Mouse (Mus musculus): ENCODE data around the gene Mettl11b. TPM values are rescaled to one million over a fixed set of nuclear protein-coding genes. Genes with fewer than 3 reads are reported as not detected.
"Not testable (repeated sequence)": the region's sequence is repeated elsewhere in the genome, so short reads cannot be mapped to it uniquely, and the experiment has no call there.

Mettl11b gene
- total RNA-seq (2015; ENCODE audit: low replicate concordance) = not detected in 2 replicates
- total RNA-seq (2017; ENCODE audit: low replicate concordance) = not detected in 2 replicates

DNA sequence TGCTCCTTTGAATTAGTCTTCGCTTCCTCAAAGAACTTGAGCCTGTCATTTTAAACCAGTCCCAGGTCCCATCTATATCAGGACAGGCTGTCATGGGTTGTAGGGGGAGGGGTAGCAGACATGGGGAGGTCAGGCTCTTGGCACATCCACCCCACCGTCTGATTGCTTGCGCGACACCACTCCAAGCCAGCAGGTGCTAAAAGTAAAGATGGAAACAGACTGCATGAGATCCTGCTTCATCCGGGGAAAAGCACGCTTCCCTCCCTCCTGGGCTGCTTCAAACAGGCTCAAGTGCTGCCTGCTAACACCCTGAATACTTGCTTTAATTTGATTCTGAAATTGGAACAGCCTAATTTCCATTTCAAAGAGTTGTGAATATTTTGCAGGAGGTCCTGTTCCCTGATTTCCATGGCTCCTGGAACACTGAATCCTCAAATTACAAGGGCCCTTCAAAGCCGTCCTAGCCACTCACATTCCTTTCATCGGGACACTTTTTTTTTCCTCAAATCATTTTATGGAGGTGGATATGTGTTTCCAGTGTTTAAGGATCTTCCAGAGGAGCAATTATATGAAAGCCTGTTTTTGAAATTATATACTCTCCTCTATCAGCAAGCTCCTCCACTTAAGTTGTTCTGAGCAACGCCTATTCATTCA lies at the start of gene Mettl11b:
Mettl11b (minus strand) TSS at position 127 of the 654 bp plus-strand sequence.
- no peak for ATAC-seq (replicated peaks; ENCODE audit: low FRiP score, poor library complexity, severe bottlenecking)

DNA sequence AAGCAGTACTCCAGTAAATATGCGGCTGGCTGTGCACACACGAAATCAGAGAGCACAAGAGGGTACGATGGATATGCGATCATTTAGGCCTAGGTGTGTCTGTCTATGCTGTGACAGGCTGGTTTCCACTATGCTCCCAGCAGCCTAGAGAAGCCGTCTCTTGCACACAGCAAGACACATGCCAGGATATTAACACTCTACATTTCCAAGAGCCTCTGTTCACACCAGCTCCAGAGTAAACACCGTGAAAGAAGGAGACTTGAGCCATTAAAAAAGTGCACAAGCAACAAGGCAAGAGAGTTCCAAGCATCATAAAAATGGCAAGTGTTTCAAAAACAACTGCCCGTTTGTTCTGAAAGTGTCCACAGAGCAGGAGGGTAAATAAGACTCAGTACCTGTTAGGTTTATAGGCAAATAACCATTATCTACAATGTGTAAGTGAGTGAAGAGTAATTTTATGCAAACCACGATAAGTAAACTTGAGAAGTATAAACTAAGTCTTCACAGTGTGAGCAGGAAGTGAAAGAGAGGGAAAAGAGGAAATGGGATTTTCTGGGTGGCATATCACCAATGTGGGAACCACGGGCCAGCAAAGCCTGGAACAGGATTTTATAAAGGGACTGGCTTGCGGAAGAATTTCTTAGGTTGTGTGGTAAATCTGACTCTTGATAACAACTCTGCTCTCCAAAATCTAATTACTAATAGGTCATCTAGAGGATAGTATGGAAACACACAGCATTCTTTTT lies 32.6 kb upstream of the Mettl11b start:
- ATAC-seq (replicated peaks; ENCODE audit: low FRiP score, poor library complexity, severe bottlenecking) = no peak

DNA sequence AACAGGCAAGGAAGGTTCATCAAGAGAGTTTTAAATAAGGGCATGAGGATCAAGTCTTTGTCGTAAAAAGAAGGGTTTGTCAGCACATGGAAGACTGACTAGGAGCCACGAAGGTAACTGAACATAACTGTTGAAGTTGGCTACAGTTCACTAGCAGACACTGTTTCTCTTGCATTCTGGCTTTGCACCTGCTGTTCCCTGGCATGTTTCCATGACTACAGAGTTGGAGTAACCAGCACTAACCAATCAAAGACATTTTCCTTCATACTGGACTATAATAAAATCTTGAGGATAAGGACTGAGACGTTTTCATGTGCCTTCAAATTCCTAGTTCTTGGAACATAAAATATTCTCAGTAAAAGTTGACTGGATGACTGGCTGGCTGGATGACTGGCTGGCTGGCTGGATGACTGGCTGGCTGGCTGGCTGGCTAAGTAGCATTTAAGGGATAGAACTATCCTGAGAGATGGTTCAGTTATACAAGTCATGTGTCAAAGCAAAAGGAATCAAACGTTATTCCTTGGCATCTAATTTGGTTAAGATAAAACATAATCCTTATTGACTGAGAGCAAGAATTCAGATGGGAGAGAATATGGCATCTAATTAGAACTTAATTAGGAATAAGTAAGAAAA lies 26.4 kb upstream of the Mettl11b start:
- no peak for ATAC-seq (replicated peaks; ENCODE audit: low FRiP score, poor library complexity, severe bottlenecking)

DNA sequence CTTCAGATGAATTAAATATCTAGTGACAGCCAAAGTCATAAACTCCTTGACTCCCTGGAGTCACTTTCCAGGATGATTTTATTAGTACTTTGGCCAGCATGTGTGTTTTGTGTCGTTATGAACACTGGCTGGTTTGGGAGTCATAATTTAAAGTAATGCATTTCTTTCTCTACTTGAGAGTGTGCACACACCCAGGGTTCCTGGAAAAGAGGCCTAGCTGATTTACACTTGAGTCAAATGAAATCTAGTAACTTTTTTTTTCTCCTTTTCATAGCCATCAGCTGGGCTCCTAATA lies 12.2 kb upstream of the Mettl11b start:
- ATAC-seq (replicated peaks; ENCODE audit: low FRiP score, poor library complexity, severe bottlenecking) = no peak

DNA sequence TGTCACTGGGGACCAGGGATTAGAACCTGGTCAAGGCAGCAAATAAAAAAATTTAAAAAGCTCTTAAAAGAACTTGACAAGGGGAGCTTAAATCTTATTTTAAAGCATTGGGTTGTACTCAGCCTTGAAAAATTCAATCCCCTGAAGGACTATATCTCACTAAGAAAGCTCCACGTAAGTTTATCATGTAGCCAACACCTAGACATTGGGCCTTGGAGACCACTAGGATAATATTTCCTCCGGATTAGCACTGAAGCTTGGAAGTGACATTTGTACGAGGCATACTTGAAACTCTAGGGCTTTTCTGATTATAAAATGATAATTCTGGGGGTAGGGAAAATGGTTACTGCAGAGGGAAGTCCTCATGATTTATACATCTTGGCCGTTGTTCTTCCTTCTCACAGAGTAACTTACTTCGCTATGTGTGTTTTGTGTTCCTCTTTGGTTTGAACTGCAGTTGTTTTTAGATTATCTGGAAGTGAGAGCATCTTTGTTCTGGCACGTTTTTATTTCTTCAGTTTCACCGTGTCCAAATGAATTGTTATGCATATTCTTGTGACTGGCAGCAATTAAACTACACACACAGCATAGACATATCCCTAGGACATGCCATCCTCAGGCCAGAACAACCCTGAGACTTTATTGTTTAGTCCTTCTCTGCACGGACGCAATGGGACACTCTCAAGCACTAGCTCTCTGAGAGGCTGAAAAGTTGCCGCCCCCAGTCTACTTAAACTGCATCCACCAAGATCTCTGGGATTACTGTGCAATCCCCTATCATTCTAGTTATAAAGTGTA lies 11.6 kb upstream of the Mettl11b start:
- ATAC-seq (replicated peaks; ENCODE audit: low FRiP score, poor library complexity, severe bottlenecking) = no peak

DNA sequence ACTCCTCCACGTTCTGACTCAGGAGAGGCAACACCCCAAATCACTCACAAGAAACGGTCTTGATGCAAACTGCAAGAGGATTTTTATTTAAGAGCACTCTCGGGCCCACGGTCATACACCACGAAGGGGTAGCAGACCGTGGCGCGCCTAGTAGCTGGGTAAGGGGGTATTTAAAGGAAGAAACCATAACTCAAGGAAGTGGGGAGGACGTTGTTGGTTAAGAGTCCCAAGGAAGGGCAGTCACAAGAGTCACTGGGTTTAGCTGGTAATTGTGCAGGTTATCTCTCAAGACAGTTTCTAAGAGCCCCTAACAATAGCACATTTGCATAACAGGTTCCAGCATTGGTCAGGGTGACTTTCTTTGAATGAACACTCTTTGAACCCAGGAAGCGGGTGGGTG lies 6.1 kb upstream of the Mettl11b start:
- ATAC-seq (replicated peaks; ENCODE audit: low FRiP score, poor library complexity, severe bottlenecking) = not testable (repeated sequence)

DNA sequence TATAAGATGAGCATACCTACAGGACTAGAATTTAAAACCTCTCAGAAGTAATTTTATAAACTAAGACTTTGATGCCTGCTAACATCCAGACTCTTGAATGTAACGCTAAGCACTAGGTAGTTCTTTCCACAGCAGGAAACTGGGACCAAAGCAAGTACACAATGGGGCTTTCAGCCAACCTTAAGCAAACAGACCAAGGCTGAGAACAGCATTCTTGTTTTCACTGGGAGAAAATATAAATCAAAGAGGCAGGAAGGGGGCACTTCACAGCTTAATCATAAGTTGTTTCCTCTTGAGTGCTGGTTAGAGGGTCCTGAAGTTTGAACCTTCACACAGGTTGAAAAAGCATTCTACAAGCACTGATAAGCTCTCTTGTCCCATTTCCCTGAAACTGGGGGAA lies 1.1 kb downstream of the Mettl11b start:
- no peak for ATAC-seq (replicated peaks; ENCODE audit: low FRiP score, poor library complexity, severe bottlenecking)

DNA sequence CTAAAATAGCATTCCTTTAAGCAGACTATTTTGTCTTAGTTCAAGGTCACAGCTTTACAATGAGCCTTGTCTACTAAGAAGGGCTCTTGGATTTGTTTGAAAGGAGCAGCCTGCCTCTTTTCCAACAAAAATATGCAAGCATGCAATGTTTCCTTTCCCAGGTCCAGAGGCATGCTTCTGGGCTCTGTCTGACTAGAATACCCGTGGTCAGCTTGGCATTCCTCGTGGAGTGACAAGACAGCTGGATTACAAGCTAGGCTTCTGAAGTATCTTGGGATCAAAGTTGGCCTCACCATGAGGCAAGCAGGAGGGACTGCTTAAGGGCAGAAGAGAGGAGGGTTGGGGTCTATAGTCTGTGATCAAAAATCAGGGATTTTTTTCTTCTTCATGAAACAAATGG lies 16.4 kb downstream of the Mettl11b start:
- no peak for ATAC-seq (replicated peaks; ENCODE audit: low FRiP score, poor library complexity, severe bottlenecking)

DNA sequence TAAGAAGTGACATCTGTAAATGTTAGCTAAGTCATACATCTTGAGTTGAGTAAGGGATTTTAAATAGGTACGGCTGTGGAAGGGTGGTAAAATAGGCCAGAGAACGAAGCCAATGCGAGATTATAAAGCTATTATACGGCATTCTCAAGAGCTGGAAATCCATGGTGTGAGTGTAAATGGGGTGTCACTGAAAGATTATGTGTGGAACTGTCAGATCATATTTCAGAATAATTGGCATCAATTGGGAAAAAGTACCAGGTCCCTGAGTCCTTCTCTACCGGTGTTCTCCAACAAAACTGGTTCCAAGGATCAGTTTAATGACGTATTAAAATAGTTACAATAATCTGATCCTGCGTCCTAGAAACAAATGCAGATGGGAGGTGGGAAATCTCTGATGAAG lies 24.5 kb downstream of the Mettl11b start:
- no peak for ATAC-seq (replicated peaks; ENCODE audit: low FRiP score, poor library complexity, severe bottlenecking)

DNA sequence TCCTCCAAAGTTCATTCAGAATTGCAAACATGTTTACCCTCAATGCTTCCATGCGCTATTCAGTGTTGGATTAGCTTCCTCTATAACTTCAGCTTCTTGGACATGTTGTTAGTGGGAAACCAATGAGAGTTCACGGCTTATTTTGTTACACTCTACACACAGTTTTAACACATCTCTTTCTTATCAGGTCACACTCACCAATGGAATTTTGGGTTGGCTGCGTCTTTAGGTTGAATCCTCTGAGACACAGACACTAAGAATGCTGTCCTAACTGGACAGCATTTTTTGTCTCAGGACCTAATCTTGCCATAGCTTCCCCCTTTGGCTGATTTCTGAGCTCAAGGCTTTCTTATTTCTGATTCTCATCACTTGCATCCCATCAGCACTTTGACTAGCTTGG lies 25.3 kb downstream of the Mettl11b start:
- no peak for ATAC-seq (replicated peaks; ENCODE audit: low FRiP score, poor library complexity, severe bottlenecking)

DNA sequence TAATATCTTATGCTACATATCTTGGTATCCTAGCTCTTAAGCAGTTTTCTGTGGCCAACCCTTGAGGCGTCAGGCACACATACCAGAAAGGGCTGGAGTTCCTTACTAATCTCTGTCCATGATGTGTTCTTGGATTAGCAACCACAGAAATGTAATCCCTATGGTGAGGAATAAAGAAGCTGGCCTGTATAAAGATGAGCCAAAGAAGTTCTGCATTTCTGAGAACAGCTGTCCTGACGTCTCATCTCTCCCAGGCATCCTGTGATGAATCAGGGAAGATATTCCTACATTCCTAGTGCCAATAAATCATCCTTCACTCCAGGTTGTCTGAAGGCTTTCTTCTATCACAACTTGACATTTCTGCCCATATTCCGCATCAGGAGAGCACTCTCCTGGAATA lies 33.2 kb downstream of the Mettl11b start:
- no peak for ATAC-seq (replicated peaks; ENCODE audit: low FRiP score, poor library complexity, severe bottlenecking)

DNA sequence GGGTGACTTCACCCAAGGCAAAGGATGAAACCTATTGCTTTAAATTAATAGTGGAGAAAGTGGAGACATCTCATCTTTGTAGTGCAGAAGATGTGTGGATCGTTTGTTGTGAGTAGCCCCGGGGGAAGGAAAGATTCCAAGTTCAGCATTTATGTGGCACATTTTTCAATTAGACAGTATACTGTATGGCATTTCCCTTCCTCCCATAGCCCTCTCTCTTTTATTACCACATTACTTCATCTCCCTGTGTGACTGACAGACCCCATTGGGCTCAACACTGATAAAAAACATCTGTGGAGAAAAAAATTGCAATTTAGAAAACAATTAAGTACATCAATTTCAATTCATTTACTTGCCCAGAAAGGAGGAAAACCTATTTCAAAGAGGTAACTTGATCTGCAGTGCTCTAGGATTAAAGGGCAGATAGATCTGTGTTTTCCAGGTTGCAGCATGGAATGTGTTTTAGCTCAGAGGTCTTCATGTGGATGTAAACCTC lies 42.0 kb downstream of the Mettl11b start:
- no peak for ATAC-seq (replicated peaks; ENCODE audit: low FRiP score, poor library complexity, severe bottlenecking)

DNA sequence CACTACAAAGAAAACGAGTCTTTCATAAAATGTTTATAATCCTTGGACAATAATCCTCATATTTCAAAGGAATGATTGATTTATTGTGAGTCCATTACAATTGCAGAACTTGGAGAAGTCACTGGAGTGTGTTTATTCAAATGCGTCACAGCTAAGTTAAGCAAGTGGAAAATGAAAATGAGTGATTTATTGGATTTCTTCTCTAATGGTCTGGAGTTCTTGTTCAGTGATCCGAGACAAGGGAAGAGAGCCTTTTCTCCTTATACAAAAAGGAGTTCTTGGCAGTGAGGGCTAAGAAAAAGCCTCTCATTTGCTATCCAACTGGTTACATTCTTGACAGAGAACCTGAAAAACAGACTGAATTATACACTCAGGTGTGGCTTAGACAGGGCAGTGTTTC lies 42.9 kb downstream of the Mettl11b start:
- no peak for ATAC-seq (replicated peaks; ENCODE audit: low FRiP score, poor library complexity, severe bottlenecking)

DNA sequence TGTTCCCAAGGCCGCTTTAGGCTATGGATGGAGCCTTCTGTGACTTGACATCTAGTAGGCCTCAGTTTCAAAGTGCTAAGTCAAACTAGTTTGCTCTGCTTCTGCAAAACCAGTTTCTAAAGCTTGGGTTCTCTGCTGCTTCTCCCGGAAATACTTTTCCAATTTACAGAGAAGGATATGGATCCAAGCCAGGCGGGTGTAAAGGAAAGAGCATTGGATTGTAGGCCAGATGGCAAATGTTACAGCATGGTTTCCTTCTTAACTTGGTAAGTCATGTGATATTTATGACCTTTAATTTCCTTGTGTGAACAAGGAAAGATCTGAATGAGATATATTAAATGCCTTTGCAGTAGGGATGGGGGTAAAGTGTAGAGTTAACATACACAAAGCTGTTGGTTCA lies 52.2 kb downstream of the Mettl11b start:
- ATAC-seq (replicated peaks; ENCODE audit: low FRiP score, poor library complexity, severe bottlenecking) = no peak

DNA sequence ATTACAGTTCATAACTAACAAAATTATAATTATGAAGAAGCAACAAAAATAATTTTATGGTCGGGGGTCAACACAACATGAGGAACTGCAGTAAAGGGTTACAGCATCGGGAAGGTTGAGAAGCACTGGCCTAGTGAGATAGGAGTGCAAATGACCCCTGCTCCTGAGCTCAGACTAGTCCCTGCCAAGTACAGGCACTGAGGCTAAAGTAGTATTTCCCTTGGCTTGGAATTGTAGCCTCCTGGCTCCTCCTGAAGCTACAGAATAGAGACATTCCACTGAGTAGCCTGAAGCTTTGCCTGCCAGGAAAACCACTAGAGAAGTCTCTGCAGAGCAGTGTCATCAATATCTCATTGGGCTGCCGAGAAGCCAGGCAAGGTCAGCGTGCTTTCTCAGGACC lies 53.7 kb downstream of the Mettl11b start:
- ATAC-seq (replicated peaks; ENCODE audit: low FRiP score, poor library complexity, severe bottlenecking) = no peak

DNA sequence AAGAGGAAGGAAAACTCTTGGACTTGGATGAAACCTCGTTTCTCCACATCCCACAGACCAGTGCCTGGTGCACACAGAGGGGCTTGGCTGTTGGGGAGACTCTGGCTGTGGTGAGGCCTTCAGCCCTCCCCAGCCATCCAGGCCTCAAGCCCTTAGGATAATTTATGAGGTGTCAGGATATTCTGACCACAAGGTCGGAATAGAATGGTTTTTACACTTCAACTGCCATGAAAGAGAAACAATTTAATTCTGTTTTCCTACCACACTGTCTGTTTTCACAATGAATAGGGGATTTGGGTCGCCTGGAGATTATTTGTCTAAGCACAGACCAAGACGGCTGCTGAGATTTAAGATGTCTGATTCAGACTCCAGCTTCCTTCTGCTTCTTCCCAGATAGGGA lies 54.3 kb downstream of the Mettl11b start:
- ATAC-seq (replicated peaks; ENCODE audit: low FRiP score, poor library complexity, severe bottlenecking) = no peak

DNA sequence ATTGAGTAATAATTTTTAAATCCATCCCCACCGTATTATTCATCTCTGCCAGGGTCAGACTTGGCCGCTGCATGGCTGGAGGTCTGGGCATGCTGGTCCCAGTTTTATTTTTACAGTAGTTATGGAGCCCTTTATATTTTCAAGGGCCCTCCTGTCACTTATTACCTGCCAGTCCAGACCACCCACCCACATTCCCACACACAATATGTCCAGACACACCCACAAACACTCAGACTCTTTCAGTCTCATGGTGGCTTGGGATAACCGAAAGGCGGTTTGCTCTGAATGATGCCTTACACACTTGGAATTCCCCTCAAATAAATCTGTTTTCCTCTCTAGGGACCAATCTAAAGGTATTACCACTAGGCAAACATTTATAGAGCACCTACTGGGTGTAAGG lies 55.1 kb downstream of the Mettl11b start:
- ATAC-seq (replicated peaks; ENCODE audit: low FRiP score, poor library complexity, severe bottlenecking) = no peak

DNA sequence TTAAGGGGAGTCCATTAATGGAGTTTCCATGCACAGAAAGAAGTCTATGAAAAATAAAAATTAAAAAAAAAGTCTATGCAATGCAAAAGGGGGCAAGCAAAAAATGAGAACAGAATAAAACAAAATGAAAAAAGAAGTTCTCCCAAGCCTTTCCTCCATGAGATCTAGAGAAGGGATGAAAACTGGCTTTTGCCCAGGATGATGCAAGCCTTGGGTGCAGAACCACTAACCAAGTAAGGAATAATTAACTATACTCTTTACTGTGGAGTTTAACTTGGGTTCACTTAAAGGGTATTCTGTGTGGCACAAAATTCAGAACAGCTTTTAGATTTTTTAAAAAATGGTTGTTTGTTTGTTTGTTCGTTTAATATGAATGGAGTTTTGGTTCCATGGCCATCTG lies 62.6 kb downstream of the Mettl11b start:
- no peak for ATAC-seq (replicated peaks; ENCODE audit: low FRiP score, poor library complexity, severe bottlenecking)

DNA sequence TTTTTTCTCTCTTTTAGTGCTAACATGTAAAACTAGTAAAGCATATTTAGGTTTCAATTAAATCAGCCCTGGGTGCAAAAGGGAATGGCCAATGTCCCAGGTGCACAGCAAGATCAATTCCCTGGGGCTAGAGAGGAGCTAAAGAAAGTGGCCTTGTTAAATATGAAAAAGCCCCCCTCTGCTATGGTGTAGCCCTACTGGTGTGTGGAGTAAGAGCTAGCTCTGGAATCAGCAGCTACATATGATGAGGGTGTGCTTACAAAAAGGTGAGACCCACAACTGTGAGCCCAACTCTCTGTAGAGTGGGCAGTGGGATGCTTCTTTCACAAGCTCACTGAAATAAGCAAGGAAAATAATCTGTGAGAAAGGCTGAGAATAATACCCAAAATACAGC lies 66.5 kb downstream of the Mettl11b start:
- no peak for ATAC-seq (replicated peaks; ENCODE audit: low FRiP score, poor library complexity, severe bottlenecking)

DNA sequence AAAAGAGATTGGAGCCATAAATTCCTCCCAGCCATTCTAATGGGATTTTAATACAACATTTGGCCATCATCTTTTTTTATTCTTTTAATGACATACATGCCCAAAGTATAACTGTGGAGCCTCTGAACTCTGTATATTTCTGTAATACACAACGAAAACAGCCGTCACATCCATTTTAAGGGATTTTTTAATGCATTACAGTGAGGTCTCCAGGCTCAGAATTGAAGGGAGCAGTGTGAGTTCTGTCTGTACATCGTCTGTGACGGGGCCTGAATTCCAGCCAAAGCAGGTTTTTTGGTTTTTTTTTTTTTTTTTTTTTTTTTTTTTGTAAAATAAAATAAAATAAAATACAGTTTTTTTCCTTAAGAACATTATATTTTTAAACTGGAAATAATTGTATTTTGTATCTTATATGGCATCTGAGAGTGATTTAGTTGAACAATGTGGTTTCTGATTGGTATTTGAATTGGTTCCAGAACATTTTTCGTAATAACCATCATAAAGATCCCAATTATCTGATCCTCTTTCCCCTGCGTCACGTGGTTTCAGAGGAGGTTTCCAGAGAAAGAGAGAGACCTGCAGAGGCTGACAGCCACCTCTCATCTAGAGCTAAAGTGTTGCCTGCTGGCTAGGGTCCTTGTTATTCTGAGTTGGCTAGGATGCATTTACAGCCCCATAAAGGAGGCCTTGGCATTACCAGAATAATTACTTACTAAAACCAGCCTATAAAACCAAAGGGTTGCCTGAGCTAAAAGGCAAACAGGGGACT lies 67.1 kb downstream of the Mettl11b start:
- no peak for ATAC-seq (replicated peaks; ENCODE audit: low FRiP score, poor library complexity, severe bottlenecking)
